Mouse (Mus musculus) naive thymus-derived CD4-positive, alpha-beta T cell, adult 2 months (primary cell): ENCODE results near the gene Poldip2.
"Not testable (repeated sequence)": the region's sequence is repeated elsewhere in the genome, so short reads cannot be mapped to it uniquely, and the experiment has no call there.

Experiments
- DNase-seq: peaks from one replicate; pipeline ENCODE4 v3.0.0-alpha.2; 2011; ENCODE audit warnings: low read depth

The Poldip2 gene

GRCm38 (mm10) chr11:78501529-78501928, 10.5 kb upstream of the Poldip2 start:
- DNase-seq = no peak

- no peak for DNase-seq
Observed at GRCm38 (mm10) chr11:78502909-78503650, 8.9 kb upstream of the Poldip2 start, which contains the start of gene Sebox. Gene Sebox, plus strand, starts transcription at chr11:78503447.

GRCm38 (mm10) chr11:78505430-78505829, 6.6 kb upstream of the Poldip2 start:
- DNase-seq = no peak

- DNase-seq = peak; percentile 53
Observed at GRCm38 (mm10) chr11:78509148-78509547, 2.8 kb upstream of the Poldip2 start.

- DNase-seq = no peak
Observed at GRCm38 (mm10) chr11:78513106-78513790, 1.3 kb downstream of the Poldip2 start.

GRCm38 (mm10) chr11:78515549-78516325, 3.7 kb downstream of the Poldip2 start:
- peak; percentile 52 for DNase-seq

- DNase-seq = no peak
Observed at GRCm38 (mm10) chr11:78518931-78519330, 6.9 kb downstream of the Poldip2 start.

- no peak for DNase-seq
Observed at GRCm38 (mm10) chr11:78521880-78522279, 9.9 kb downstream of the Poldip2 start.

- peak; percentile 62 for DNase-seq
Observed at GRCm38 (mm10) chr11:78522481-78522997, 10.5 kb downstream of the Poldip2 start.

GRCm38 (mm10) chr11:78523241-78523955, 11.4 kb downstream of the Poldip2 start:
- no peak for DNase-seq

- no peak for DNase-seq
Observed at GRCm38 (mm10) chr11:78524838-78525237, 12.8 kb downstream of the Poldip2 start.

- DNase-seq = no peak
Observed at GRCm38 (mm10) chr11:78528714-78529113, 16.7 kb downstream of the Poldip2 start.

- no peak for DNase-seq
Observed at GRCm38 (mm10) chr11:78530001-78530400, 18.0 kb downstream of the Poldip2 start.

- DNase-seq = no peak
Observed at GRCm38 (mm10) chr11:78531046-78531445, 19.1 kb downstream of the Poldip2 start.

- DNase-seq = not testable (repeated sequence)
Observed at GRCm38 (mm10) chr11:78531515-78531914, 19.5 kb downstream of the Poldip2 start.

GRCm38 (mm10) chr11:78534516-78534915, 22.5 kb downstream of the Poldip2 start:
- peak; percentile 18 for DNase-seq

GRCm38 (mm10) chr11:78535376-78536079, 23.5 kb downstream of the Poldip2 start:
- DNase-seq = no peak

GRCm38 (mm10) chr11:78536080-78536689, 24.2 kb downstream of the Poldip2 start, which contains the start of the genes Tnfaip1 and Ift20:
Gene Tnfaip1, minus strand, starts transcription at chr11:78536332.
Gene Ift20, plus strand, starts transcription at chr11:78536361.
- DNase-seq = peak; percentile 98

- DNase-seq = peak; percentile 30
Observed at GRCm38 (mm10) chr11:78536690-78537084, 24.7 kb downstream of the Poldip2 start.

- DNase-seq = no peak
Observed at GRCm38 (mm10) chr11:78540358-78540757, 28.4 kb downstream of the Poldip2 start.
